Mouse (Mus musculus): ENCODE data around the gene Gm20738. TPM values are rescaled to one million over a fixed set of nuclear protein-coding genes. Genes with fewer than 3 reads are reported as not detected.

Gene Gm20738
- polyA plus RNA-seq (2014; fragmentation: Illumina TruSeq; extraction: RNeasy Lipid Tissue Mini Kit (QIAGEN cat#74804)): not detected

GRCm38 (mm10) chrY:37957511-37957910 is at the start of gene Gm20738:
Gene Gm20738, plus strand, starts transcription at chrY:37957811.

